Mouse (Mus musculus): Measurements from ENCODE around the gene 1700080O16Rik. TPM values are rescaled to one million over a fixed set of nuclear protein-coding genes. Genes with fewer than 3 reads are reported as not detected.

Gene 1700080O16Rik
- polyA plus RNA-seq (2015; fragmentation: Nextera tagmentation; extraction: Ambion mirVana), result not detected in 2 replicates

- 95% methylated on average over 12 of the region's 12 CpGs for WGBS
- H3K4me3 ChIP-seq (replicated peaks; ENCODE audit: low read length), result no peak within 1 kb of the TSS
- no peak within 1 kb of the TSS for H3K9ac ChIP-seq (replicated peaks; ENCODE audit: low read depth, low read length)
- no peaks in the 10 kb centered on the region for H3K27me3 ChIP-seq (replicated peaks; ENCODE audit: control insufficient read depth, insufficient read depth, low read length)
- no peaks in the 10 kb centered on the region for H3K4me1 ChIP-seq (replicated peaks; ENCODE audit: control insufficient read depth, insufficient read depth, low read length)
- ATAC-seq, result no peak
- H3K9me3 ChIP-seq (ENCODE audit: control insufficient read depth, low read length), result no peaks in the 10 kb centered on the region
- no peaks in the 10 kb centered on the region for H3K36me3 ChIP-seq (ENCODE audit: control insufficient read depth, insufficient read depth)
- H3K27ac ChIP-seq (ENCODE audit: low read length), result no peak within 1 kb of the TSS
- H3K4me2 ChIP-seq (ENCODE audit: low read length), result no peak within 1 kb of the TSS
Measured at GRCm38 (mm10) chrX:51972672-51973071, at the start of gene 1700080O16Rik. 1700080O16Rik (minus strand) TSS chrX:51972772.

GRCm38 (mm10) chrX:52017660-52018059 lies 45.1 kb upstream of the 1700080O16Rik start:
- no peaks in the 10 kb centered on the region for H3K27me3 ChIP-seq (replicated peaks; ENCODE audit: control insufficient read depth, insufficient read depth, low read length)
- H3K4me2 ChIP-seq (ENCODE audit: low read length), result no peak overlapping the region
- H3K27ac ChIP-seq (ENCODE audit: low read length), result no peak overlapping the region
- 57% methylated on average over 9 of the region's 9 CpGs for WGBS
- no peak overlapping the region for H3K4me3 ChIP-seq (replicated peaks; ENCODE audit: low read length)
- H3K36me3 ChIP-seq (ENCODE audit: control insufficient read depth, insufficient read depth), result no peaks in the 10 kb centered on the region
- no peak for ATAC-seq
- no peaks in the 10 kb centered on the region for H3K9me3 ChIP-seq (ENCODE audit: control insufficient read depth, low read length)
- H3K9ac ChIP-seq (replicated peaks; ENCODE audit: low read depth, low read length), result no peak overlapping the region
- H3K4me1 ChIP-seq (replicated peaks; ENCODE audit: control insufficient read depth, insufficient read depth, low read length), result no peaks in the 10 kb centered on the region

DNA sequence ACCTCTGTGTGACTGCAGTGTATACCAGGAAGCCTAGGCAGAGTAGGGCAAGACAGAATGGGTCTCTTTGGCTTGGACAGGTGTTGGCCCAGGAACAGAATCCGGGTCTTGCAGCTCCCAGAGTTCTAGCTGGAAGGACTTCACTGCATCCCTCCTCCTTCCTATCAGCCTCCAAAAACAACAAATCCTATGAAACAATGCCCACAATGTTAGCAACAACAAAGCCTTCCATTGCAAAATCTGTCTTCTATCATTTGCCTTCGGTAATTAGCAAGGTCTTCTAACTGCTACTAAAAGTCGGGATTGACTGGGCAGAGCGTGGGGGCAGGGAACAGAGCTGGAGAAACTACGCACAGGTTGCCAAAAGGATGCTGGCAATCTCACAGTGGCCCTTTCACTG lies 27.5 kb upstream of the 1700080O16Rik start:
- Histone ChIP-seq H3K9ac (replicated peaks; ENCODE audit: low read depth, low read length) (no peak overlapping the region), H3K27ac (ENCODE audit: low read length) (no peak overlapping the region), H3K4me1 (replicated peaks; ENCODE audit: control insufficient read depth, insufficient read depth, low read length) (no peaks in the 10 kb centered on the region), H3K9me3 (ENCODE audit: control insufficient read depth, low read length) (no peaks in the 10 kb centered on the region), H3K4me2 (ENCODE audit: low read length) (no peak overlapping the region), H3K4me3 (replicated peaks; ENCODE audit: low read length) (no peak overlapping the region), H3K27me3 (replicated peaks; ENCODE audit: control insufficient read depth, insufficient read depth, low read length) (no peaks in the 10 kb centered on the region), H3K36me3 (ENCODE audit: control insufficient read depth, insufficient read depth) (no peaks in the 10 kb centered on the region)
- ATAC-seq, result no peak
- 62% methylated on average over 5 of the region's 5 CpGs for WGBS

- no peaks in the 10 kb centered on the region for H3K27me3 ChIP-seq (replicated peaks; ENCODE audit: control insufficient read depth, insufficient read depth, low read length)
- no peak overlapping the region for H3K9ac ChIP-seq (replicated peaks; ENCODE audit: low read depth, low read length)
- H3K4me2 ChIP-seq (ENCODE audit: low read length), result no peak overlapping the region
- no peaks in the 10 kb centered on the region for H3K4me1 ChIP-seq (replicated peaks; ENCODE audit: control insufficient read depth, insufficient read depth, low read length)
- no peaks in the 10 kb centered on the region for H3K9me3 ChIP-seq (ENCODE audit: control insufficient read depth, low read length)
- ATAC-seq, result no peak
- no peak overlapping the region for H3K4me3 ChIP-seq (replicated peaks; ENCODE audit: low read length)
- no peak overlapping the region for H3K27ac ChIP-seq (ENCODE audit: low read length)
- no peaks in the 10 kb centered on the region for H3K36me3 ChIP-seq (ENCODE audit: control insufficient read depth, insufficient read depth)
- 71% methylated on average over 4 of the region's 4 CpGs for WGBS
Measured at GRCm38 (mm10) chrX:51999426-51999825, 26.9 kb upstream of the 1700080O16Rik start.

- WGBS, result 77% methylated on average over 4 of the region's 4 CpGs
- no peak for ATAC-seq
Measured at GRCm38 (mm10) chrX:51976361-51976760, 3.8 kb upstream of the 1700080O16Rik start.

GRCm38 (mm10) chrX:51974618-51975017 lies 2.0 kb upstream of the 1700080O16Rik start:
- Histone ChIP-seq H3K27me3 (replicated peaks; ENCODE audit: control insufficient read depth, insufficient read depth, low read length) (no peaks in the 10 kb centered on the region), H3K4me3 (replicated peaks; ENCODE audit: low read length) (no peak overlapping the region), H3K9ac (replicated peaks; ENCODE audit: low read depth, low read length) (no peak overlapping the region), H3K4me2 (ENCODE audit: low read length) (no peak overlapping the region), H3K27ac (ENCODE audit: low read length) (no peak overlapping the region), H3K36me3 (ENCODE audit: control insufficient read depth, insufficient read depth) (no peaks in the 10 kb centered on the region), H3K4me1 (replicated peaks; ENCODE audit: control insufficient read depth, insufficient read depth, low read length) (no peaks in the 10 kb centered on the region), H3K9me3 (ENCODE audit: control insufficient read depth, low read length) (no peaks in the 10 kb centered on the region; the same call in 1 of the 2 replicates)
- ATAC-seq, result no peak

More at GRCm38 (mm10) chrX:51976361-51976760, 3.8 kb upstream of the 1700080O16Rik start:
- Histone ChIP-seq H3K4me3 (replicated peaks; ENCODE audit: low read length) (no peak overlapping the region), H3K9ac (replicated peaks; ENCODE audit: low read depth, low read length) (no peak overlapping the region), H3K4me1 (replicated peaks; ENCODE audit: control insufficient read depth, insufficient read depth, low read length) (no peaks in the 10 kb centered on the region), H3K4me2 (ENCODE audit: low read length) (no peak overlapping the region), H3K36me3 (ENCODE audit: control insufficient read depth, insufficient read depth) (no peaks in the 10 kb centered on the region), H3K9me3 (ENCODE audit: control insufficient read depth, low read length) (peaks cover 2% of the 10 kb centered on the region; the same call in 1 of the 2 replicates), H3K27me3 (replicated peaks; ENCODE audit: control insufficient read depth, insufficient read depth, low read length) (no peaks in the 10 kb centered on the region), H3K27ac (ENCODE audit: low read length) (no peak overlapping the region)

DNA sequence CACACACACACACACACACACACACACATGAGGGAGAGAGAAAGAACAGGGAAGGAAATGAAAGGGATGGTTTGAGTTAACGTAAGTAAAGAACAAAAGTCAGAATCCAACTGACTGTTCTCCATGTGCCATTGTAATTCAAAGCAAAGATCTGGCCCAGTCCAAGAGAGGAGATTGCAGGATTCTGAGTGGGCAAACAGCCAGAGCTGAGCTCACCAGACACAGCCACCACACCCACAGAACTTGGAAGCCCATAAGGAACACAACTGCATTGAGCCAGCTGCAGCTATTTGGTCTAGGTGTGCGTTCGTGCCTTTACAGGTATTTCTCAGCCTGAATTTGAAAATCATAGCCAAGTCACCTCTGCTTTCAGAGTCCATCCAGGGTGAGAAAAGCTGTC lies 24.5 kb downstream of the 1700080O16Rik start:
- H3K9me3 ChIP-seq (ENCODE audit: control insufficient read depth, low read length), result no peaks in the 10 kb centered on the region
- 59% methylated on average over 3 of the region's 3 CpGs for WGBS
- ATAC-seq, result no peak
- no peaks in the 10 kb centered on the region for H3K36me3 ChIP-seq (ENCODE audit: control insufficient read depth, insufficient read depth)
- no peak overlapping the region for H3K4me3 ChIP-seq (replicated peaks; ENCODE audit: low read length)
- H3K27ac ChIP-seq (ENCODE audit: low read length), result no peak overlapping the region
- H3K27me3 ChIP-seq (replicated peaks; ENCODE audit: control insufficient read depth, insufficient read depth, low read length), result no peaks in the 10 kb centered on the region
- no peaks in the 10 kb centered on the region for H3K4me1 ChIP-seq (replicated peaks; ENCODE audit: control insufficient read depth, insufficient read depth, low read length)
- no peak overlapping the region for H3K9ac ChIP-seq (replicated peaks; ENCODE audit: low read depth, low read length)
- no peak overlapping the region for H3K4me2 ChIP-seq (ENCODE audit: low read length)

GRCm38 (mm10) chrX:51938076-51938475 lies 34.5 kb downstream of the 1700080O16Rik start:
- H3K4me2 ChIP-seq (ENCODE audit: low read length), result no peak overlapping the region
- WGBS, result 51% methylated on average over 5 of the region's 5 CpGs
- H3K27ac ChIP-seq (ENCODE audit: low read length), result no peak overlapping the region
- no peak overlapping the region for H3K4me3 ChIP-seq (replicated peaks; ENCODE audit: low read length)
- no peak overlapping the region for H3K9ac ChIP-seq (replicated peaks; ENCODE audit: low read depth, low read length)
- H3K36me3 ChIP-seq (ENCODE audit: control insufficient read depth, insufficient read depth), result no peaks in the 10 kb centered on the region
- H3K9me3 ChIP-seq (ENCODE audit: control insufficient read depth, low read length), result no peaks in the 10 kb centered on the region
- no peak for ATAC-seq
- no peaks in the 10 kb centered on the region for H3K4me1 ChIP-seq (replicated peaks; ENCODE audit: control insufficient read depth, insufficient read depth, low read length)
- no peaks in the 10 kb centered on the region for H3K27me3 ChIP-seq (replicated peaks; ENCODE audit: control insufficient read depth, insufficient read depth, low read length)

- H3K9ac ChIP-seq (replicated peaks; ENCODE audit: low read depth, low read length), result no peak overlapping the region
- no peaks in the 10 kb centered on the region for H3K36me3 ChIP-seq (ENCODE audit: control insufficient read depth, insufficient read depth)
- 89% methylated on average over 4 of the region's 4 CpGs for WGBS
- H3K4me2 ChIP-seq (ENCODE audit: low read length), result no peak overlapping the region
- H3K4me1 ChIP-seq (replicated peaks; ENCODE audit: control insufficient read depth, insufficient read depth, low read length), result no peaks in the 10 kb centered on the region
- no peak overlapping the region for H3K27ac ChIP-seq (ENCODE audit: low read length)
- no peaks in the 10 kb centered on the region for H3K9me3 ChIP-seq (ENCODE audit: control insufficient read depth, low read length)
- ATAC-seq, result no peak
- no peaks in the 10 kb centered on the region for H3K27me3 ChIP-seq (replicated peaks; ENCODE audit: control insufficient read depth, insufficient read depth, low read length)
- H3K4me3 ChIP-seq (replicated peaks; ENCODE audit: low read length), result no peak overlapping the region
Measured at GRCm38 (mm10) chrX:51919091-51919490, 53.5 kb downstream of the 1700080O16Rik start.

Measured in forebrain, embryonic 16.5 days (tissue).